Mouse (Mus musculus): ENCODE results near the gene Olfr68.

DNA sequence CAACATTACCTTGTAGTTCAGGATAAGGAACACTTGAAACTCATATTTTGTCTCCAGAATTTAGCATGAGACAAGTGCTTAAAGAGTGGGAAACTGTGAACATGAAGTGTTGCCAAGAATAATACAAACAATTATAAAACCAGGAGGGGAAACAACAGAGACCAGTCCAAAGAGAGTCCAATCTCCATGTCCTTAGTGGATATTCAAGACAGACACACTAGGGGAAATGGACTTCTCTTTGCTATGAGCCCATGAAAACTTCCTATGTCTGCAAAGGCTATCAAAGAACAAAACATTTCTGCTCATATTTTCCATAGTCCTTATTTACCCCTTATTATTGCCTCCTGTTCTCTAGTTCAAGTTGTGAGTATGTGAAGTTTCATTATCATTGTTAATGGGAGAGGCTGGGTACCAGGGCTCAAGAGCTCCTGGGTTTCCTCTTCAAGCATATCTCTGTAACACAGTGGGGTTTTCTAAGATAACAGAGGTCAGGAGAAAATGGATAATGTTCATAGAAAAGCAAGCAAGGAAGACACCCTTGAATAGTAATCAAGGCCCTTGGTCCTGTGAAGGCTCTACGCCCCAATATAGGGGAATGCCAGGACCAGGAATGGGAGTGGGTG is 31.8 kb upstream of the Olfr68 start:
- TF ChIP-seq CTCF (conservative IDR thresholded peaks at IDR 0.05; ENCODE audit: low read length) (no peak), NANOG (IDR thresholded peaks at IDR 0.05; ENCODE audit: borderline replicate concordance, low read length) (no peak), POU5F1 (IDR thresholded peaks at IDR 0.05; ENCODE audit: borderline replicate concordance, low read length) (no peak)
